Mouse (Mus musculus): ENCODE measurements around the gene Polr2e.

Gene Polr2e

DNA sequence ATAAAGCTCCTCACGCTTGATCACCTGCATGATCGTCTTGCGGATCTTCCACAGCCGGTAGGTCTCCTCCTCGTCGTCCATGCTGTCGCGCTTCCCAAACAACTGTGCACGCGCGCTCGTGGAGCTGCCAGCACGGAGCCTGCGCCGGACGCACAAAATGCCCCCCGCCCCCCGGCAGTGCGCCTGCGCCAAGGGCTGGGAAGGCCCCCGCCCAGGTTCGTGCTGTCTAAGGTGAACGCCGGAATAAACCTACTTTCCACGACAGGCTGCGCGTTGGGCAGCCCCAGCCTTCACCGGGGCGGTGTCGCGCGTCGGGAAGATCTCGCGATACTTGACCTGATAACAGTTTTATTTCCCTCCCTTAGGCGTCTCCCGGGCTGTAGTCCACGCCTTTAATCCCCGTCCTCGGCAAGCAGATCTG, at the start of gene Polr2e:
TSS of gene Polr2e (minus strand) at position 237 of the 421 bp plus-strand sequence.
- peak; percentile 98 for DNase-seq (ENCODE audit: low read depth)

- no peak for DNase-seq (ENCODE audit: low read depth)
These were observed 49.6 kb upstream of the Polr2e start for GRCm38 (mm10) chr10:80089146-80089545.

GRCm38 (mm10) chr10:80087483-80087882, 47.9 kb upstream of the Polr2e start:
- DNase-seq (ENCODE audit: low read depth) = no peak

GRCm38 (mm10) chr10:80086847-80087246, 47.3 kb upstream of the Polr2e start:
- DNase-seq (ENCODE audit: low read depth) = peak; percentile 90

- no peak for DNase-seq (ENCODE audit: low read depth)
These were observed 45.4 kb upstream of the Polr2e start for GRCm38 (mm10) chr10:80084817-80085487.

- no peak for DNase-seq (ENCODE audit: low read depth)
These were observed 41.5 kb upstream of the Polr2e start for GRCm38 (mm10) chr10:80081075-80081474.

DNA sequence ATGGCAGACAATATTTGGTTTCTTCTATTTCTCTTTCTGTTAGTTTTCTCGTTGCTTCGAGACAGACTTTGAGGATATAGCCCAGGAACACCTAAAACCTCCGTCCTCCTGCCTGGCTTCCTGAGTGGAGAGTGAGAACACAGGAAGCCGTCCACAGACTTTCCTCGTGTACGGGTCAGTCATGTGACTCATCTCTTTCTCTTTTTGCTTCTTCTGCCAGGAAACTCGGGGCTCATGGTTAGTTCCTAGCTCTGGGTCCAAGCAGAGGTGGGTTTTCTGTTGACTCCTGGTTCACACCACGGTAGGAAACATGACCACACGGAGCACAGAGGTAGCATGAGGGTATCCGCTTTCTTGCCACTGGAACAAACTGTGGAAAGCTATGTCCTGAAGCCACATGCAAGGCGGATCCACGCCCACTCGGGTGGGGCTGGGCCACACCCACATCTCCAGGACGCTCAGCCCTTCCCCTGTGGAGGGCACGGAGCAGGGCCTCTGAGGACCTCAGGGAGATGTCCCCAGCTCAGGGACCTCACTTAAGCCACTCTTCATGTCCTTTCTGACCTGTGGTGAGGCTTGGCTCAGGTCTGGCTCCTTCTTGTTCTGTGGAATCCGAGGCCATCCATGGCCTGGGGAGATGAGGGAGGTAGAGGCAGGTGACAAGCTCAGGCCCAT, 40.9 kb upstream of the Polr2e start:
- DNase-seq (ENCODE audit: low read depth) = peak; percentile 51

DNA sequence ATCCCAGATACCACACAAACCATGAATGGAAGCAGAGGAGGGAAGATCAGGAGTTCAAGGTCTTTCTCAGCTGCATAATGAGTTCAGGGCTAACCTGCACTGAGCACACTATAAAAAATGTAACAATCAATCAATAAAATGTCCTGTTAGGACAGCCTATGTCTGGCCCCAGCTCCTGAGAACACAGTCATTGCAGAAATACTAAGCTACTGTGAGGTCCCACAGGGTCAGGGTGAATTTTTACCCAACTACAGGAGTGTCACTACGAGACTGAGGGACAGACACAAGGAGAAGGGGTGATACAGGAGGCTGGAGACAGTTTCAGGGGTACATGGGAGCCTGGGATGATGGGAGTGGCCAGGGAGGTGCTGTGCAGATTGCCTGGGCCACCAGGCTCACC, 38.8 kb upstream of the Polr2e start:
- DNase-seq (ENCODE audit: low read depth) = no peak

GRCm38 (mm10) chr10:80077312-80077711, 37.7 kb upstream of the Polr2e start:
- no peak for DNase-seq (ENCODE audit: low read depth)

GRCm38 (mm10) chr10:80076386-80076785, 36.8 kb upstream of the Polr2e start:
- no peak for DNase-seq (ENCODE audit: low read depth)

DNA sequence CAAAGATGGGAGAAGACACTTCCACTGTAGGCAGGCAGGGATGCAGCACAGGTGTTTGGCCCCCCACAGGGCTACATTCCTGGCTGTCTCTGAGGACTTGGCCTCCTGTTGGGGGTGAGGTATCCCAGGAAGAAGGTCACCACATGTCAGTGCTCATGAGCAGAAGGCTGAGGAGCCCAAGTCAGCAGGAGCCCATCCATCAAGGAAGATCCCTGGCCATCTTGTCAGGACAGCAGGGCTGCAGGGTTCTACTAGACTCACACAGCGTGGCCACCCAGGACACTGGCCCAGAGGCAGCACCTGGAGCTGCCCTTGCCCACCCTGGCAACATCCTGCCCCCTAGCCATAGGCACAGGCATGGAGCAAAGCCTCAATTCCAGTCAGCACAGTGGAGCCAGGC, 36.3 kb upstream of the Polr2e start:
- no peak for DNase-seq (ENCODE audit: low read depth)

GRCm38 (mm10) chr10:80074813-80075601, 35.4 kb upstream of the Polr2e start:
- DNase-seq (ENCODE audit: low read depth) = peak; percentile 96

DNA sequence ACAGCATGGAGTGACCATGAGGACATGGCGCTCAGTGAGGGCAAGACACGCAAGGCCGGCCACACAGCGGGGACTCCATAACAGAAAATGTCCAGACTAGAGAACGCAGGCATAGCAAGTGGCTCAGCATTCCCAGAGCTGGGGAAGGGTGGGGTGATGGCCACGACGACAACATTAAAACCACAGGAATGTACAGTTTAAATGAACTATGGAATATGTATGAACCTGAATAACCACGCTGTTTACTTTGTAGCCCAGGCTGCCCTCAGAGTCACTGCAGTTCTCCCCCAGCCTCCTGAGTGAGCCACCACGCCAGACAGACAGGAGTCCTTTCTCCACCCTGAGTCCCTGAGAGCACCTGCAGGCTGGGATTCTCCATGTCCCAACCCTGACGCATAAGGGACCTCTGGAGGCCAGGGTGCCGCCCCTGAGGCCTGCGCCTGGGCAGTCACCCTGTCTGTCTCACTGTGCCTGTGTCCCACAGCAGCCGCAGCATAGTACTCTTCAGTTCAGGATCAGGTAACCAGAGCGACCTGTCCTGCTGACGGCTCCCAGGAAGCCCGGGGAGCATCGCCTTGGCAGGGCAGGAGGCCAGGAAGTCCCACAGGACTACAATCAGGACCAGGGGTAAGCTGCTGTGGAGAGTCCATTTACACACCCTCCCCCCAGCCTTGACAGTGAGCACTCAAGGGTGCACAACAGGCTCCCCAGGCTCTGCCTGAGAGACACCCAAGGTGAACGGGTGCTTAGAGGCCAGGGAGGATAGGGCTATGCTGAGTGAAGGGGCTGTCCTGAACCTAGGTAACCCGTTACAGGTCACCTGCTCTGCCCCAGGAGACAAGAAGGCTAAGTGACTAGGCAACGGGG, 33.3 kb upstream of the Polr2e start:
- DNase-seq (ENCODE audit: low read depth) = no peak

- no peak for DNase-seq (ENCODE audit: low read depth)
These were observed 31.9 kb upstream of the Polr2e start for GRCm38 (mm10) chr10:80071516-80071900.

GRCm38 (mm10) chr10:80070837-80071515, 31.4 kb upstream of the Polr2e start:
- peak; percentile 99 for DNase-seq (ENCODE audit: low read depth)

GRCm38 (mm10) chr10:80069948-80070450, 30.4 kb upstream of the Polr2e start:
- no peak for DNase-seq (ENCODE audit: low read depth)

- DNase-seq (ENCODE audit: low read depth) = no peak
These were observed 29.7 kb upstream of the Polr2e start for GRCm38 (mm10) chr10:80069251-80069650.

DNA sequence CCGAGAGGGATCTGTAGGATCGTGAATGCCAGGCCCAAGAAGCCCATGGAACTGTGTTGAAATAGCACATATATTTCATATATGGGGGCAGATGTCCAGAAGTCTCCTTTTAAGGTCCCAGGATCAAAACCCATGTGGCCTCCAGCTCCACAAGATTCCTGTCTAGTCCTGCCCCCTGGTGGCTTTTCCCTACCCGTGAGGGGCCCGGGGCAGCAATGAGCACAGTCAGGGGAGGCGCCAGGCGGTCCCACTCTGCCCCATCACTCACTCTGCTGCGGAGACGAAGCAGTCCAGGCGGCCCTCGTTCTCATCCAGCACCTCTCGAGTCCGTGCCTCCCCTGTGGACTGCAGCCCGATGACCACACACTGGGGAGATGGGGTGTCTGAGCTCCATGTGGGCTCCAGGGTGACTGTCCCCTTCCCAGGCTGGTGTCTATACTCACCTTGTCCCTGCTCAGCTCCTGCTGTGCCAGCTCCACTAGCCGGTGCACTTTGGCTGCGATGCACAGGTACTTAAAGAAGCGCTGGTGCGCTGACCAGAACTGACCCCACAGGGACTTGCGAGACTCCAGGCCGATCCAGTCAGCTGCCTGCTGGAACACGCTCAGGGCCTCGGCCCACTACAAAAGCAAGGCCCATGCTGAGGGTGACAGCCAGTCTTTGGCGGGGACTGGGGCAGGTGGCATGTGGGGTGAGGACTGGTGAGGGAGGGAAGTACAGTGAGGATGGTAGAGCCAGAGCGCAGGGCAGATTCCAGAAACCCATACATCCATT, 24.5 kb upstream of the Polr2e start:
- DNase-seq (ENCODE audit: low read depth) = no peak

GRCm38 (mm10) chr10:80063104-80063503, 23.5 kb upstream of the Polr2e start:
- no peak for DNase-seq (ENCODE audit: low read depth)

- no peak for DNase-seq (ENCODE audit: low read depth)
These were observed 18.2 kb upstream of the Polr2e start for GRCm38 (mm10) chr10:80057683-80058326.
